Mouse (Mus musculus): ENCODE measurements around the gene Clint1. TPM values are rescaled to one million over a fixed set of nuclear protein-coding genes. Genes with fewer than 3 reads are reported as not detected.

The Clint1 gene
- total RNA-seq, 2 experiments from 2014 or later: 39.7 to 46.6 TPM

- DNase-seq (ENCODE audit: low spot score in 2 of 2): no peak
Measured at GRCm38 (mm10) chr11:45883270-45883931, 31.6 kb downstream of the Clint1 start.

GRCm38 (mm10) chr11:45884029-45884428, 32.2 kb downstream of the Clint1 start:
- no peak for DNase-seq (ENCODE audit: low spot score in 2 of 2)

DNA sequence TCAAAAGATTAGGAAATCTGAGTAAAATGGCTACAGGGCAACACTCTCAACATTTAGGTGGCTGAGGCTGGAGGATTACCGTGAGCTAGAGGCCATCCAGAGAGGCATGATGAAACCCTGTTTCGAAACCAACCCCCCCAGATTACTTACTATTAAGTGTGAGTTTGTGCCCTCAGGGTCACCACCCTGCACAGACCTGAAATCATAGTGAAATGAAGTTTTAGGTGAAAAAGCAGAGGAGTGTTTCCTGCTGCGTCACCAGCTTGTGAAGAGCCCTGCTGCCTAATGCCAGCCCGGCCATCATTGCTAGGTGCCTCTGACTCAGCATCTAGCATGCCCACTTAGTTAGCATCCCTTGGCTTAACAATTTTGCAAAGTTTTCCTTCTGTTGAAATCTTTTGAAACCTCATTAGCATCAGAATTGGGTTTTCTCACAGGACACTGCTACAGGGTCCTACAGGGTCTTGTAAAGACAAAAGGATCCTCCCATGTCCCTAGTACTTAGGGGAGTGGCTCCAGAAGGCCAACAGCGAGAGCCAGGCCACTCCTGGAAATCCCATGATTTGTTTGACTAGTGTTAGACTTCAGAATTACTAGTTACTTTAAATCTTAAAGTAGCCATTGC, 33.9 kb downstream of the Clint1 start:
- DNase-seq (ENCODE audit: low spot score in 2 of 2): no peak

DNA sequence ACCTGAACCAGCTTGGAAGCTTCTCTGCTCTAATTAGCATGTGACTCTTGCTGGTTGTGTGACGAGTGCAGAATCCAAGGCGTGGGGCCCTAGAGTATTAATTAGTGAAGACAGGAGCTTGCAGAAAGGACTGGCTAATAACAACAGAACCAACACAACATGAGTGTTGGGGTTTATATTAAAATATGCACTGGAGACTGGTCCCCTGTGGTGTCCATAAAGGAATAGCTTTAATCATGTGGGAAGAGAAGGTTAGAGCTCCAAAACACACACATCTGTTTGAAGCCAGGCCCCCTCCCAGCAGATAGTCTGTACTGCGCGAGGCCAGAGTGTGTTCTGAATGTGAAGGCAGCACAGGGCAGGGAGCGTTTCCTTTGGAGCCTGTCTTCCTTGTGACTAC, 34.7 kb downstream of the Clint1 start:
- no peak for DNase-seq (ENCODE audit: low spot score in 2 of 2)

GRCm38 (mm10) chr11:45888471-45889030, 36.7 kb downstream of the Clint1 start:
- no peak for DNase-seq (ENCODE audit: low spot score in 2 of 2)

- DNase-seq (ENCODE audit: low spot score in 2 of 2): no peak
Measured at GRCm38 (mm10) chr11:45889981-45890380, 38.1 kb downstream of the Clint1 start.

GRCm38 (mm10) chr11:45890423-45890822, 38.6 kb downstream of the Clint1 start:
- no peak for DNase-seq (ENCODE audit: low spot score in 2 of 2)

- DNase-seq (ENCODE audit: low spot score in 2 of 2): no peak
Measured at GRCm38 (mm10) chr11:45892861-45893360, 41.1 kb downstream of the Clint1 start.

DNA sequence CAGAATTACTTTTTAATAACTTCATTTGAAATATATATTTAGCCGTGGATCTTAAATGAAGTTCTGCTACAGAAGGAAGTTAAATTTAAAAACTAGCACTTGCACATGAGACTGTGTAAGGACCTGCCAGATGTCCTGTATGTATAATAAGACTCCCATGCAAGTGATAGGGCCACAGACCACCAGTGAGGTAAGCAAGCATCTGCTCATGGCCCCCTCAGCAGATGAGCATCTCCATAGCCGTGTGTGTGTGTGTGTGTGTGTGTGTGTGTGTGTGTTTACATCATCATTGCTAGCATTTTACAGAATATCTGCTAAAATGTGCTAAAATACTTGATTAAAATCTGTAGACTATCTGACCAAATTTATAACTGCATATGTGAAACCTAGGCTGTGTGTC, 45.5 kb downstream of the Clint1 start:
- no peak for DNase-seq (ENCODE audit: low spot score in 2 of 2)

DNA sequence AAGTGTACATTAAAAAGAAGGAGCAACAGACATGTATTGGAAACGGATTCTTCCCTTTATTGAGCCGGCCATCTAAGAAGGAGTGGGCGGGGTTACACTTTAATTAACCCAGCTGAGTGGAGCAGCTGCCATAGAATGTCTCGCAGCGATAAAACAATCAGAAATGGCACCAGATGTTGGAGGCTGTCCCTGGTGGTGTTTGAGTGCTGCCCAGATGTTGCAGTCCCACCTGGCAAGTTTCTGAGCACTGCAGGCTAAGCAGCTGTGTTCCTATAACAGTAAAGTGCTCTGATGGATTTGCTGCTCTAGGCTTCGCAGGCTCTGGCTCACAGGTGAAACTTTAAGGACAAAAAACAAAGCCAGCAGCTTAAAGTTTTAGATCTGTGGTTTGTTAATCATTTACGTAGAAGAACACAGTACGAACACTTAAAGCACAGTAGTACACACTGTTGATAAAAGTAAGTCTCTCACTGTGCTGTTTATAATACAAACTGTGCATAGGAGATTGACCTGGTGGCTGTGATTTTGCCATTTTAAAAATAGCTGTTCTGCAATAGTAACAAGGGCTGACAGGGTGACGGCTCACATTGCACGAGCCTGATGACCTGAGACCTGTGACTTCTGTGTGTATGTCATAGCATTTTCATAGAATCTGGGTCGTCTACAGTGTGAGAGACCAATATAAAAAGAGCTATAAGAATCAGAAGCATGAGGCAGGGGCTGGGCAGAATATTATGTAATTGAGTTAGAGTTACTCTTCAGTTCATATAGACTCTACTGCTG, 48.6 kb downstream of the Clint1 start:
- DNase-seq (ENCODE audit: low spot score in 2 of 2): no peak

DNA sequence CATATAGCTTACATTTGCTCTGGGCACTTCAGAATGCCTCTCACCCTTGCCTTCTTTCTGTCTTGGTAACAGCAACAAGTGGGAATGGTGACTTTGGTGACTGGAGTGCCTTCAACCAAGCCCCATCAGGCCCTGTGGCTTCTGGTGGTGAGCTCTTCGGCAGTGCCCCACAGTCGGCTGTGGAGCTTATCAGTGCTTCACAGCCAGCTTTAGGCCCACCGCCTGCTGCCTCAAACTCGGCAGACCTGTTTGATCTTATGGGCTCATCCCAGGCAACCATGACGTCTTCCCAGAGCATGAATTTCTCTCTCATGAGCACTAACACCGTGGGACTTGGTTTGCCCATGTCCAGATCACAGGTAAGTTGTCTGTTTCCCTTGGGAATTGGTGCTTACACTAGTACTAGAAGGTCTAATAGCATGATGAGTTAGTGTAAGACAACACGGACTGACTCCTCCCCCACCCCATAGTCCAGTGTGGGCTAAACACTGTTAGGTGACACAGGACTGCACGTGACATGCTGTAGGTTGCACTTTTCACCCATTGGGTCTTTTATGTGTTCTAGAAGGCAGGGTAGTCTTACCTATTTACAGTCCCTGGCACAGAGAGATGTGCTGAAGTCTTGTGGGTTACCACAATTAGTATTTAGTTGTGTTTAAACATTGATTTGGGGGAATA, 54.4 kb downstream of the Clint1 start:
- DNase-seq (ENCODE audit: low spot score in 2 of 2): no peak

- no peak for DNase-seq (ENCODE audit: low spot score in 2 of 2)
Measured at GRCm38 (mm10) chr11:45907301-45907700, 55.5 kb downstream of the Clint1 start.

GRCm38 (mm10) chr11:45908070-45908469, 56.2 kb downstream of the Clint1 start:
- DNase-seq (ENCODE audit: low spot score in 2 of 2): no peak

DNA sequence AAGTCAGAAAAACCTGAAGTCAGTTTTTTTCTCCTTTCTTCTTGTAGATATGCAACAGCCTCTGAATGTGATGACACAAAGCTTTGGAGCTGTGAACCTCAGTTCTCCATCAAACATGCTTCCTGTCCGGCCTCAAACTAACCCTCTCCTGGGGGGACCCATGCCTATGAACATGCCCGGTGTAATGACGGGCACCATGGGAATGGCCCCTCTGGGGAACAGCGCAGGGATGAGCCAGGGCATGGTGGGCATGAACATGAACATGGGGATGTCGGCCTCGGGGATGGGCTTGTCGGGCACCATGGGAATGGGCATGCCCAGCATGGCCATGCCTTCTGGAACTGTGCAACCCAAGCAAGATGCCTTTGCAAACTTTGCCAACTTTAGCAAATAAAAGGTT, 57.0 kb downstream of the Clint1 start:
- DNase-seq (ENCODE audit: low spot score in 2 of 2): no peak

- DNase-seq (ENCODE audit: low spot score in 2 of 2): no peak
Measured at GRCm38 (mm10) chr11:45910701-45911100, 58.9 kb downstream of the Clint1 start.

- no peak for DNase-seq (ENCODE audit: low spot score in 2 of 2)
Measured at GRCm38 (mm10) chr11:45916196-45916595, 64.3 kb downstream of the Clint1 start.

- no peak for DNase-seq (ENCODE audit: low spot score in 2 of 2)
Measured at GRCm38 (mm10) chr11:45918018-45918417, 66.2 kb downstream of the Clint1 start.

GRCm38 (mm10) chr11:45918836-45919235, 67.0 kb downstream of the Clint1 start:
- DNase-seq (ENCODE audit: low spot score in 2 of 2): no peak

DNA sequence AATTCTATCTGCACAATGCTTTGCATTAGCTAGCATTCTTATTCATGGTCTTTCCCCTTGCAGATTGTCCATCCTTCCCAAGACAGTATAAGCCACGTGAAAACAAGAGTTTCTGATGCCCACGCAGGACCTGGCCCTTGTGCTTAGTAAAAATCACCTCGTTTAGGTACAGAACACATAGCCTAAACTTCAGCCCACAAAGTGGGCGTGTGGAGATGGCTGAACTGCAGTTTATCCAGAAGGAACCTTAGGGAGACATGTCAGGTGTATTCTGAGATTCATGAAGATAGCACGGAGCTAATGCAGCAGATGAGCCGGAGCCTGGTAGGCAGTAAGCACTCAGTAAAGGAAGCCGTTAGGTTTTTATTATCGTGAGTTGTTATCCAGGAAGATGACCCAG, 69.2 kb downstream of the Clint1 start:
- DNase-seq (ENCODE audit: low spot score in 2 of 2): no peak

DNA sequence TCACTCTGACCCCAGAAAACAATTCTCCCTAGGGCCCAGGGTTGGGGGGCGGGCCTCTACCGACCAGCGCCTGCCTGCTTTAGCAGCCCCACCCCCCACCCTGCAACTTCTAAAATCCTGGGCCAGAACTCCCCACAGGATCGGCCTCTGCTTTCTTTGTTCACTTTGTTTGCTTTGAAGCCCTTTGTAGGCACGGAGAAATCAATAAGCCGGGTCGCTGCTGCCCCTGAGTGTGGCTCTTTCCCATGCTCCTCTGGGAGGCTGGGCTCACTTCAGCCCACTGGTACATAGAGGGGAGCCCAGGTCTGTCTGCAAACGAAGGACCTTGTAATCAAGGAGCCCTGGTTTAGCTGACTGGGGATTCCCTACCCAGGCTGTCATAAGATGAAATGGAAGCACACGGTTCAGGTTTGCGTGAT, 69.6 kb downstream of the Clint1 start:
- DNase-seq (ENCODE audit: low spot score in 2 of 2): no peak

DNA sequence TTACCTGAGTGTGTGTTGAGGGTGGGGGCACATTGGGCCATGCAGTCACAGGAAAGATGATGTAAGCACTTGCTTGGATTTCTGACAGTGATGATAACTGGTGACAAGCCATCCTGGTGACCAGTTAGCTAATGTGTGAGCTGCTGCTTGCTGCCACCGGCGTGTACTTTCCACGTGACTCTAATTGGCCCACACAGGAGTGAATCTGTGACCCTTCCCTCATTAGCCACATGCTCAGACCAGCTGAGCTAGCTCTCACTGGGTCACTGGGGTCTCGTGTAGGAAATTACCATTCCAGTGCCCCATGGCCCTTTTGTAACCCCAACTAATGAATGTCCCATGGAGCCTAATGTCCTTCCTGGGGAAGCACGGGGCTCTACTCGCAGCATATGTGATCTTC, 73.6 kb downstream of the Clint1 start:
- DNase-seq (ENCODE audit: low spot score in 2 of 2): no peak

Data from layer of hippocampus, postnatal 10 days (tissue).